Mouse (Mus musculus) heart, postnatal 0 days (tissue): ENCODE measurements around the gene Gpc5.

Experiments used
- CTCF ChIP-seq: IDR thresholded peaks from 2 replicates; pipeline ENCODE4 v1.5.1; 2016; ENCODE audit warnings: antibody characterized with exemption, control low read depth, low read depth
- EP300 ChIP-seq: IDR thresholded peaks from 2 replicates; pipeline ENCODE4 v1.6.1; 2016; ENCODE audit warnings: antibody characterized with exemption, low read depth

DNA sequence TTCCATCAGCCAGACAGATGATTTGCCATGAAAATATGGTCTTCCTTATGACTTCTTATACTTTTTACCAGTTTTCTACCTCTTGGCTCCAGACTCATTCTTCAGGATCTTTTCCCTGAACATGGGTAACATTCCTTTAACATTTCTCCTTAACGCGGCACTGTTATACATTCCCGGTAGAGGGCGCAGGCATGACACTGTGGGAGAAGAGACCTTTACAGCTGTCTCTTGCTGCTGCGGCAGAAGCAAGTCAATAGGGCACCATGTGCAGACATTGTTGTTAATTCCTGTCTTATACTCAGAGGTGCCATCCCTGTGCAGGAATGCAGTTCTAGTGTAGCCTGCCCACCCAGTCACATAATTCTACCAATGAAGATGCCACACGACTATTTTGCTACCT, 1115.0 kb downstream of the Gpc5 start:
- peak; percentile 63 for TF ChIP-seq CTCF
- TF ChIP-seq EP300 = no peak
